Mouse (Mus musculus): ENCODE results near the gene Pum2.

GRCm38 (mm10) chr12:8798486-8799020 lies 124.6 kb downstream of the Pum2 start:
- TF ChIP-seq CTCF (IDR thresholded peaks at IDR 0.05; ENCODE audit: extremely low read depth, insufficient read depth, insufficient read length, insufficient replicate concordance) (no peak), POLR2A (IDR thresholded peaks at IDR 0.05; ENCODE audit: low read depth, low read length) (no peak)

All from spleen, adult 2 months (tissue).